Mouse (Mus musculus): ENCODE results near the gene Dync1h1. TPM values are rescaled to one million over a fixed set of nuclear protein-coding genes. Genes with fewer than 3 reads are reported as not detected.

The Dync1h1 gene
- 41.5 and 41.9 TPM in 2 replicates for polyA plus RNA-seq (2015; fragmentation: Nextera tagmentation; extraction: Ambion mirVana)

DNA sequence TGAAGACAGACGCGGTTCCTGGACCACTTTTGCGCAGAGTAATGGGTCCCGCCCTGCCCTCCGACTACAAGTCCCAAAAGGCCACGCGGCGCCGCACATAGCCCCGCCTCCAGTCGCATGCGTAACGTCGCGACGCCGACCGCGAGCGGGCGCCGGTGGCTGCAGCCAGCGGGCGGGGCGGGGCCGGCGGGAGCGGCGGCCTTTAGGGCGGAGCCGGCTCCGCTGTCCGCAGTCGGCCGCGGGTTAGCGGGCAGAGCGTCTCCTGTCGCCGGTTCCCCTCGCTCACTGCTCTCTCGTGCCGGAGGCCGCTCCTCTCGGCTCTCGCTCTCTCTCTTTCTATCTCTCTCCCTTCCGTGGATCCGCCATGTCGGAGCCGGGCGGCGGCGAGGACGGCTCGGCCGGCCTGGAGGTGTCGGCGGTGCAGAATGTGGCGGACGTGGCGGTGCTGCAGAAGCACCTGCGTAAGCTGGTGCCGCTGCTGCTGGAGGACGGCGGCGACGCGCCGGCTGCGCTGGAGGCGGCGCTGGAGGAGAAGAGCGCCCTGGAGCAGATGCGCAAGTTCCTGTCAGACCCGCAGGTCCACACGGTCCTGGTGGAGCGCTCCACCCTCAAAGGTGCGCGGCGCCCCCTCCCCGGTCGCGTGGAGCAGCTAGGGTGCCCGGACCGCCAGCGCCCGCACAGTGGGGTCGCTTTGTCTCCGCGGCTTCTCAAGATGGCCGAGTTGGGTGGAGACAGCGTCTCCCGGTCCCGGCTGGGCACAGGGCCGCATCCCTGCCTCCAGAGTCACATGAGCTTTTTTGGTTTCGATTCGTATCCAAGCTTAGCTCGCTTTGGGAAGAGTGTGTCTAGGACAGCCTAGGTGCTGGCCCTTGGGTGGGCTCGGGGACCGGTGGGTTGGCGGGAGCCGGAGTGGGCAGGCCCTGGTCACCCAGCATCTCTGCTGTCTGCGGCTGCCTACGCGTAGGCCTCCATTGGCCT lies at the start of gene Dync1h1:
TSS of gene Dync1h1 (plus strand) at position 212 of the 978 bp plus-strand sequence.
- H3K27ac ChIP-seq, result peak within 1 kb of the TSS; percentile 98
- H3K9me3 ChIP-seq, result no peaks in the 10 kb centered on the region
- peak; percentile 94 for ATAC-seq (ENCODE audit: insufficient read depth, low FRiP score, low read depth)

DNA sequence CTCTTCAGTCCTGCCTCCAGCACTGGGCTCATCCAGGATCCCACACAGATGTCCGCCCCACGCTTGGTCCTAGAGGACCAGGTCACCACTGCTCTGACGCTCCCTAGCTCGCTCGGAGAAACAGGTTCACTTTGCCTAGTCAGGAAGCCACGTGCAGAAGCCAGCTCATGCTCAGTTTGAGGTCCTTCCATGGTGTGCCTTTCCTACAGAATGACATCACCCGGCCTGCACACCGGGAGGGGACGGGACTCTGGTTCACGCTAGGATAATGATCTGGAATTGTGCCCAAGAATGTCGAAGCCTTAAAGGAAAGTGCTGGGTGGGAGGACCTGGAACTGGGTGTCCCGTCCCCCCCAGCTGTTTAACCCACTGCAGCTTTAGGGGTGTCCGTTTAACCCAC lies 49.1 kb upstream of the Dync1h1 start:
- no peak overlapping the region for H3K4me2 ChIP-seq
- no peaks in the 10 kb centered on the region for H3K9me3 ChIP-seq
- 0 out of 2 replicates have a peak, but pooled peaks cover 2% of the 10 kb centered on the region for H3K4me1 ChIP-seq
- peaks cover 66% of the 10 kb centered on the region for H3K36me3 ChIP-seq
- no peaks in the 10 kb centered on the region for H3K27me3 ChIP-seq (replicated peaks)
- 77% methylated on average over 13 of the region's 13 CpGs for WGBS
- no peak for ATAC-seq (ENCODE audit: insufficient read depth, low FRiP score, low read depth)
- no peak overlapping the region for H3K9ac ChIP-seq
- no peak overlapping the region for H3K4me3 ChIP-seq (replicated peaks)
- no peak overlapping the region for H3K27ac ChIP-seq

More for the DNA sequence above, at the start of gene Dync1h1:
- H3K4me3 ChIP-seq (replicated peaks), result peak within 1 kb of the TSS; percentile 99
- peak within 1 kb of the TSS; percentile 62 for H3K4me2 ChIP-seq
- peak within 1 kb of the TSS; percentile 98 for H3K9ac ChIP-seq
- peaks cover 3% of the 10 kb centered on the region; the same call in 1 of the 2 replicates for H3K36me3 ChIP-seq
- whole genome bisulfite sequencing, result under 1% methylated on average over 105 of the region's 105 CpGs
- H3K4me1 ChIP-seq, result peaks cover 12% of the 10 kb centered on the region
- no peaks in the 10 kb centered on the region for H3K27me3 ChIP-seq (replicated peaks)

DNA sequence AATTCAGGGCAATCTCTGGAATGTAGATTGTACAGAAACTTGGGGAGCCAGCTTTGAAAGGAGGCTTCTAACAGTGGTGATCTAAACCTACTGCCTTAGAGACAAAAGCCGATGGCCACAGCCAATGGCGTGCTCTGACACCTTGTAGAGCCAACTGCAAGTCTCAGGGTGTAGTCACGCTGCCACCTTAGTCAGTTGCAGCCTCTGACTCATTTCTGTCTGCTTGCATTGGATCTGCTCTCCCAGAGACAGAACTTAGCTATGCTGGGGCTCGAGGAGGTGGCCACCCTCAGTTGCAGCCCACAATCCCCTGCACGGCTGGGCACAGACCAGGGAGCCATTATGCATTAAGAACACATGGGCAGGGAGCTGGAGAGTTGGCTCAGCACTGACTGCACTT lies 47.9 kb upstream of the Dync1h1 start:
- H3K36me3 ChIP-seq, result peaks cover 71% of the 10 kb centered on the region
- H3K27me3 ChIP-seq (replicated peaks), result no peaks in the 10 kb centered on the region
- no peak overlapping the region for H3K9ac ChIP-seq
- no peak overlapping the region for H3K4me2 ChIP-seq
- H3K4me3 ChIP-seq (replicated peaks), result no peak overlapping the region
- no peak overlapping the region for H3K27ac ChIP-seq
- no peaks in the 10 kb centered on the region for H3K9me3 ChIP-seq
- H3K4me1 ChIP-seq, result 0 out of 2 replicates have a peak, but pooled peaks cover 2% of the 10 kb centered on the region
- ATAC-seq (ENCODE audit: insufficient read depth, low FRiP score, low read depth), result no peak
- 93% methylated on average over 5 of the region's 5 CpGs for WGBS

DNA sequence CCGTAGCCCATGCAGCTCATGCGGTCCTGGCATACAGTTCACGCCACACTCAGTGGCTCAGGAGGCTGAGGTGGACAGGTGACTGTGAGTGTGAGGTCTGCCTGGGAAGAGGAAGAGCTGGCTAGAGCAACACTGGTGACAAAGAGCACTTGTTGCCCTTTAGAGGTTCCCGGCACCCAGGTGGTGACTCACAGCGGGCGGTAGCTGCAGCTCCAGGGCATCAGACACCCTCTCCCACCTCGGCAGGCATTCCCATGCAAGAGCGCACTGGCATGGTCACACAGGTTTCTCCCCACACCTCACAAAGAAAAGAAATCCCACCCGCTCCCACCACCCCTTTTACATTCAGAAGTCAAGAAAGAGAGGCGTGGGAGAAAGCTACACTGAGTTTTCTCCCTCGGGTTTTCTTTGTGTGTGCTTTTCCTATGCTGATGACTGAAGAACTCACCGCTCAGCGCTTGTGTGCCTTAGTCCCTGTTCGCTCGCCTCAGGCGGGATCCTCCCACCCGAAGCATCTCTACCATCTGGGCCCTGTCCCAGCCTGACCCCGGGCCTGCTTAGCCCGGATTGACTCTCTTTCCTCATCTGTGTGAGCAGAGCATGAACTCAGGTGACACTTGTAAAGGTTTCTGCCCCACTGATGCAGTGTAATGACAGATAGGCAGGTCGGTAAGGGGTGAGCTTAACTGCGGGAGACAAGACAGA lies 45.6 kb upstream of the Dync1h1 start:
- no peak overlapping the region for H3K27ac ChIP-seq
- no peaks in the 10 kb centered on the region for H3K27me3 ChIP-seq (replicated peaks)
- ATAC-seq (ENCODE audit: insufficient read depth, low FRiP score, low read depth), result no peak
- H3K4me2 ChIP-seq, result no peak overlapping the region
- no peak overlapping the region for H3K4me3 ChIP-seq (replicated peaks)
- H3K4me1 ChIP-seq, result no peaks in the 10 kb centered on the region
- 90% methylated on average over 21 of the region's 21 CpGs for WGBS
- H3K9ac ChIP-seq, result no peak overlapping the region
- no peaks in the 10 kb centered on the region for H3K9me3 ChIP-seq
- H3K36me3 ChIP-seq, result peaks cover 59% of the 10 kb centered on the region

DNA sequence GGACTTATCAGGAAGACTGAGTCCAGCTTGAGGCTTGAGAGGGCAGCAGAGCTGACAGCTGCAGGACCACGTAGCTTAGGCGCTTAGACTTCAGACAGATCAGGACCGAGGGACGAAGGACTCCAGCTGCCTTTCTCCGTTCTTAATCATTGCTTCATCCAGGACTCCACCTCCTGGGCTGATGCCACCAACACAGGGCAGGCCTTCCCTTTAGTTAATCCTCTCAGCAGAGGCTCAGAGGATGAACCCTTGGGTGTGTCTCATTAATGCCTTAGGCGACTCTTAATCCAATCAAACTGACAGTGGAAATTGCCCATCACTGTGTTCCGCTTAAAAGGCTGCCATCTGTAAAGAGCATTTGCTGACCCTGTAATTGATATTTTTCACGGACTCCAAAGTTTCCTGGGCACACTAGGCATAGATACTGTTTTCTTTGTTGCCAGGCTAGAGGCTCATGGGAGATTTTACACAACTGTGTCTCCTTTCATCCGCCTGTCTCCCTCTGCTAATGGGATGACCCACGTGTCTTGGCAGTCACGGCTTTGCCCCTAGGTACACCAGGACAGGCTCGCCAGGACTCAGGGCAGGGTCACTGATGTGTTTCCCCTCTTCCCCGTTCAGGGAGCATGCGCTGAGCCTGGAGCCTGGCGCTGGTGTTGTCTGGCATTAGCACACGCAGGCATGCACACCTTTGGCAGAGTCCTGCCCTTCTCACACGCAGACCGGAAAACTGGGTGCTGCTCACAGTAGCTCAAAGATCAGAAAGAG lies 44.2 kb upstream of the Dync1h1 start:
- H3K27ac ChIP-seq, result no peak overlapping the region
- H3K9ac ChIP-seq, result no peak overlapping the region
- ATAC-seq (ENCODE audit: insufficient read depth, low FRiP score, low read depth), result no peak
- no peak overlapping the region for H3K4me3 ChIP-seq (replicated peaks)
- H3K9me3 ChIP-seq, result no peaks in the 10 kb centered on the region
- 85% methylated on average over 18 of the region's 18 CpGs for WGBS
- H3K4me2 ChIP-seq, result no peak overlapping the region
- no peaks in the 10 kb centered on the region for H3K27me3 ChIP-seq (replicated peaks)
- H3K4me1 ChIP-seq, result no peaks in the 10 kb centered on the region
- peaks cover 62% of the 10 kb centered on the region for H3K36me3 ChIP-seq

DNA sequence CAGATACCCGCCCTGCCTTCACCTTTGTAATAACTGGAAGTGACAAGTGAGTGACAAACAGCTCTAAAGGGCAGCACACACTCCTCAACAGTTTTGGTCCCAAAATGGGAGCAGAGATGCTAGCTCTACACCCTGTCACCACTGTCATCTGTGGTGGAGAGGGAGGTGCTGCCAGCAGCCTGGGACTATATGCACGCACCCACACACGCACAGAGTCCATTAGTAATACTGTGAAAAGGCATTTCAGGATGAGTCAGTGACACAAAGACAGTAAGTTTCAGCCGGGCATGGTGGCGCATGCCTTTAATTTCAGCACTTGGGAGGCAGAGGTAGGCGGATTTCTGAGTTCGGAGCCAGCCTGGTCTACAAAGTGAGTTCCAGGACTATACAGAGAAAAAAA lies 43.1 kb upstream of the Dync1h1 start:
- Histone ChIP-seq H3K4me2 (no peak overlapping the region), H3K27ac (no peak overlapping the region), H3K9me3 (no peaks in the 10 kb centered on the region), H3K4me3 (replicated peaks) (no peak overlapping the region), H3K9ac (no peak overlapping the region), H3K4me1 (no peaks in the 10 kb centered on the region), H3K27me3 (replicated peaks) (no peaks in the 10 kb centered on the region), H3K36me3 (peaks cover 61% of the 10 kb centered on the region)
- no peak for ATAC-seq (ENCODE audit: insufficient read depth, low FRiP score, low read depth)
- 93% methylated on average over 7 of the region's 7 CpGs for WGBS

DNA sequence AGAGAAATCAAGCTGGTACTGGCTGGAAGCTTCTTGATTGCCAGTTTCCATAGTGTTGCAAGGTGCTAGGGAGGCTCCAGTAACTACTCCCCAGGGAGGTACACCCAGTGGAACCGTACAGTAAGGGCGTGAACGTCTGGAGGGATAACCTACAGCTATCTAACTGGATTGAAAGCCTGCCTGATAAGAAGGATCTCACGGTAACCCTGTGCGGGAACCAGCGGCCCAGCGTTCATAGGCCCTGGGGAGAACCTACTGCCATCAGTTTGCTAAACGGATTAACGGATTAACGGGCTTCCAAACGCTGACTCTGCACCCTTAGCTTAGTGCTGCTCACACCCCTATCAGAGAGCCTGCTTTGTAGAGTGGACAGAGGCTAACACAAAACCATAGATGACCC lies 37.9 kb upstream of the Dync1h1 start:
- Histone ChIP-seq H3K4me3 (replicated peaks) (no peak overlapping the region), H3K9me3 (no peaks in the 10 kb centered on the region), H3K27ac (no peak overlapping the region), H3K4me2 (no peak overlapping the region), H3K27me3 (replicated peaks) (no peaks in the 10 kb centered on the region), H3K36me3 (peaks cover 46% of the 10 kb centered on the region), H3K4me1 (no peaks in the 10 kb centered on the region), H3K9ac (no peak overlapping the region)
- WGBS, result 79% methylated on average over 11 of the region's 11 CpGs
- ATAC-seq (ENCODE audit: insufficient read depth, low FRiP score, low read depth), result peak; percentile 47; the same call in 1 of the 2 replicates

DNA sequence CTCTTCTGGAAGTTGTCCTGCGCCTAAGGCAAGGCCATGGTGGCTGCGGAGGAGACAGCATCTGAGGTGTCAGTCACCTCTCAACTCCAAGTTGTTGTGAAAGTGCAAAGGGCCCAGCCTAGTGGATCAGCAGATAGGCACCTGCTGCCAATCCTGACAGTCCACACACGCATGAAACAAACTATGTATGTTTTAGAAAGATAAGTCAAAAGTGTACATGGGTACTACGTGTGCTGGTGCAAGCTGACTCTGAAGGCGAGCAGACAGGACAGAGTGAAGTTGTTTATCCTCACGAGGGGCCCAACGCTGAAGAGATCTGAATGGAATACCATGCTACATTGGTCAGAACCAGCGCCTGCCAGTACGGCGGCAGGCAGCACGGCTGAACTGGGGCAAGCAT lies 36.4 kb upstream of the Dync1h1 start:
- Histone ChIP-seq H3K36me3 (peaks cover 57% of the 10 kb centered on the region), H3K4me3 (replicated peaks) (no peak overlapping the region), H3K4me2 (no peak overlapping the region), H3K4me1 (no peaks in the 10 kb centered on the region), H3K9ac (no peak overlapping the region), H3K27ac (no peak overlapping the region), H3K9me3 (no peaks in the 10 kb centered on the region), H3K27me3 (replicated peaks) (no peaks in the 10 kb centered on the region)
- WGBS, result 90% methylated on average over 11 of the region's 11 CpGs
- no peak for ATAC-seq (ENCODE audit: insufficient read depth, low FRiP score, low read depth)

DNA sequence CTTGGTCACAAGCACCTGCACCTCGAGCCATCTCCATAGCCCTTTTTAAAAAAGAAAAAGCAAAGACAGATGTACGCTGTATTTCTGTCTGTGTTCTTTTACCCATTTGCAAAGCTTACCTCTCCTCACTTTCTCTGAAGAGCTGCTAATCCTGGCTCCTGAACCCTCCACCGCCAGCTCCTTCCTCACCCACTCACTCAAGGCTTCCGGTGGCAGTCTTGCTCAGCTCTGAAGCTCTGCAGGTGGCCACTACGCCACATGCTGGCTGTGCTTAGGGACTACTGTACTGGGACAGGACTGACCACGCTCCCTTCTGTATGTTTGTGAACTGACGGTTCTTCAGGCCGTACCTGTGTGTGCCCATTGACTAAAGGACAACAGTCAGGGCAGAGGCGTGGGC lies 34.9 kb upstream of the Dync1h1 start:
- Histone ChIP-seq H3K27ac (no peak overlapping the region), H3K27me3 (replicated peaks) (no peaks in the 10 kb centered on the region), H3K9ac (no peak overlapping the region), H3K36me3 (peaks cover 50% of the 10 kb centered on the region), H3K4me2 (no peak overlapping the region), H3K4me3 (replicated peaks) (no peak overlapping the region), H3K9me3 (no peaks in the 10 kb centered on the region), H3K4me1 (no peaks in the 10 kb centered on the region)
- WGBS, result 92% methylated on average over 9 of the region's 9 CpGs
- no peak for ATAC-seq (ENCODE audit: insufficient read depth, low FRiP score, low read depth)

DNA sequence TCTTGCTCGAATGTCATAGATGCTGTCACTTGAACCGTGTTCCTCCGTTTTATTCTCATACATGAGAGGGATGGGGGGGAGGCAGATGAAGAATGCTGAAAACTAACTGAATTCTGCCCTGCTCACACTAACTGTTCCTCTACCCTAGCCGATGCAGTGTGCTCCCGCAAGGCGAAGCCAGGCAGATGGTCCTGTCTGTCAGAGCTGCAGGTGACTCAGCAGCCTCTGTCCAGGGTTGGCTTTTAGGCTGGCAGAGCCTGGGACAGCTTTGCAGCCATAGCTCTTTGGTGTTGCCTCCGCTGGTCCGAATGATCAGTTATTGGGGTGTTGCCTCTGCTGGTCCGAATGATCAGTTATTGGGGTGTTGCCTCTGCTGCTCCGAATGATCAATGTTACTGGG lies 30.2 kb upstream of the Dync1h1 start:
- Histone ChIP-seq H3K27ac (no peak overlapping the region), H3K9me3 (no peaks in the 10 kb centered on the region), H3K9ac (no peak overlapping the region), H3K4me2 (no peak overlapping the region), H3K4me1 (no peaks in the 10 kb centered on the region), H3K27me3 (replicated peaks) (no peaks in the 10 kb centered on the region), H3K36me3 (peaks cover 48% of the 10 kb centered on the region), H3K4me3 (replicated peaks) (no peak overlapping the region)
- WGBS, result 90% methylated on average over 10 of the region's 10 CpGs
- ATAC-seq (ENCODE audit: insufficient read depth, low FRiP score, low read depth), result no peak

DNA sequence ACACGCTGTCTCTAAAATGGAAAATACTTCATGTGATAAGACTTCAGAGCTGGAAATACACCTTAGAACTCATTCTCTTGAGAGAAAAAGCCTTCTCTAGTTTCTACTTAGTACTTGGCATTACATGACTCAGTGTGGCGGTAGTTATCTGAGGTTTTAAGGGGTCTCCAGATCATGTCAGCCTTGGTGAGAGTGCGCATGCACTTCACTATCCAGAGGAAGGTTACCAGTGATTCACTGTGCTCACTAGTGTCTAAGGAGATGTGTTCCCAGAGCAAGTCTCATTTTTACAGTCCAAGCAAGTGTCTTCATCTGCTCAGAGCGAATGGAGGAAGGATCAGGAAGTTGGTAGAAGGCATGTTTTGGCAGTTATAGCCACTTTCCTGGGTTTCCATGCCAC lies 28.9 kb upstream of the Dync1h1 start:
- Histone ChIP-seq H3K9ac (no peak overlapping the region), H3K27ac (no peak overlapping the region), H3K36me3 (peaks cover 46% of the 10 kb centered on the region), H3K4me2 (no peak overlapping the region), H3K27me3 (replicated peaks) (no peaks in the 10 kb centered on the region), H3K9me3 (no peaks in the 10 kb centered on the region), H3K4me1 (no peaks in the 10 kb centered on the region), H3K4me3 (replicated peaks) (no peak overlapping the region)
- no peak for ATAC-seq (ENCODE audit: insufficient read depth, low FRiP score, low read depth)
- 97% methylated on average over 4 of the region's 4 CpGs for WGBS
